Mouse (Mus musculus) mouse trophoblast stem cell (cell line): ENCODE measurements around the gene Dbx1.

Experiments
- in situ Hi-C, 2 experiments: fragments of 300-500 bp; cut with MseI, MboI; formaldehyde crosslinking; loops; 2 replicates in 1 of 2; 3 replicates in 1 of 2; pipeline ENCODE4 v1.15.1; 2025

Gene Dbx1

GRCm38 (mm10) chr7:49636491-49637115 is at the start of gene Dbx1:
Gene Dbx1 (minus strand): TSS chr7:49636849.
- in situ Hi-C loops: no loop called here

- in situ Hi-C loops: no loop called here
These were observed 42.3 kb upstream of the Dbx1 start for GRCm38 (mm10) chr7:49678826-49679377.

DNA sequence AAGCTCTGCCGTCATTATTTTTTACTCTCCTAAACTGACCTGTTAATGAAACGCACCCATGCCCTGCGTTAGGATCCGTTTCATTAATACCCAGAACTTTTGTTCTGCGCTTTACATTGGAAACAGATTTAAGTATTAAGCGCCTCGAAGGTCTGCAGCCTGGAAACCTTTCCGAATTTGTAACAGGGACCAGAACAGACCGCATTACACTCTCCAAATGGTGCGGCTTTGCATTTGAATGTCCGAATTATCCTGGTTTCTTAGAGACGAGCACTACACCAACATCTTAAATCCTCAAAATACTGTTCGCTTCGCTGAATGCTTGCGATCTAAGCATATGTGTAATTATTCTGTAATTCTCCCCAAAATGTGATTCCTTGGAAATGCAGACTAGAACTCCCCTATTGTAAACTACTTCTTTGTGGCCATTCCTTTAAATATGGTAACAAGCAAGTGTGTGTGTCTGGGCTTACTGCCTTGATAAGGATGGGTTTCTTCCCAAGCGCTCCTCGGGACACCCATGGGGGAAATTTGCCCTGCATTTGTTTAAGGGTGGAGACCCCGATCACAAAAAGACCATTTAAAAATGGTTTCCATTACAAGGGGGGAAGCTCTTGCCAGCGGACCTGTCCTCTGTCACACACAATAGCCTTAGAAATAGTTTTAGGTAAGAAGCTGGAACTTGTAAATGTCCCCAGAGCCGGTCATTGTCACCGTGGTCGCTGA is 41.6 kb upstream of the Dbx1 start:
- in situ Hi-C loops: no loop called here

GRCm38 (mm10) chr7:49677166-49677565 is 40.5 kb upstream of the Dbx1 start:
- in situ Hi-C loops: no loop called here

GRCm38 (mm10) chr7:49676627-49677026 is 40.0 kb upstream of the Dbx1 start:
- in situ Hi-C loops: no loop called here

DNA sequence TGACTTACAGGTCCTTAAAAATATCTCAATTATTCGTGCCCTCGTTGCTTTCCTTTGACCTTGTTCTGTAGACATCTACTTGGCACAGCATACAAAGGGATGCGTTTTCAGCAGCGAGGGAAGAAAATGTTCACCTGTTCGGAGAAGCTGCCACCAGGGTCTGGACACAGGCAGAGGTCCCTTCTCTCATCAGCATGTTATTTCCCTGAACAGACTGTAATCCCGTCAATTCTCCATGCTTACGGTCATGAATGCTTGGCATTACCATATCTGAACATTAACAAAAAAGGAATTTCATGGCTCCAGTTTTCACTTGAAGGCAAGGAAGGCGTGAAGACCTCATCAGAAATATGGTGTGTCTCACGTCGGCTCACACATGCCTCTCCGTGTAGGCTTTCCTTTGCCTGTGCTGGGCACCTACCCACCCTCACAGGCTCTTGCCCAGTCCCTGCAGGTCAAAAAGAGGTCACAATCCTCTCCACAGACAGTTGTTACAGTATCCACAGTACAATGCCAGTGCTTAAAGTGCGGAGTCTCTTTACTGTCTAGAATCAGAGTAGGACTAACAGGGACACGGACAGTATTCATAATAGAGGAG is 31.7 kb upstream of the Dbx1 start:
- in situ Hi-C loops: no loop called here

DNA sequence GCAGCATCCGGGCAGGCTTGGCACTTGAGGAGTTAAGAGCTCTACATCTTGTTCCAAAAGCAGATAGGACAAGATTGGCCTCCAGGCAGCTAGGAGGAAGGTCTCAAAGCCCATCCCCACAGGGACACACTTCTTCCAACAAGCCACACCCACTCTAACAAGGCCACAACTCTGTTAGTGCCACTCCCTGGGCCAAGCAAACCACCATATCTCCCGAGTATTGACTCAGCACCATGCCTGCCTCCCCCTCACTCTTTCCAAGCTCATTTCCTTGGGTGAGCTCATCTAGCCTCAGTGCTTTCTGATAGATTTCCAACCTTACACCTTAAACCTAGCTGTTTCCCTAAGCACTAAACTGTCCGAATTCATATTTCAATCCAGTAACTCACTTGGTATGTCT is 26.9 kb upstream of the Dbx1 start:
- in situ Hi-C loops: no loop called here

GRCm38 (mm10) chr7:49662492-49663026 is 25.9 kb upstream of the Dbx1 start:
- in situ Hi-C loops: no loop called here

- in situ Hi-C loops: no loop called here
These were observed 25.3 kb upstream of the Dbx1 start for GRCm38 (mm10) chr7:49661811-49662491.

GRCm38 (mm10) chr7:49640709-49641305 is 4.2 kb upstream of the Dbx1 start:
- in situ Hi-C loops: no loop called here

- in situ Hi-C loops: no loop called here
These were observed 3.4 kb upstream of the Dbx1 start for GRCm38 (mm10) chr7:49639864-49640708.

DNA sequence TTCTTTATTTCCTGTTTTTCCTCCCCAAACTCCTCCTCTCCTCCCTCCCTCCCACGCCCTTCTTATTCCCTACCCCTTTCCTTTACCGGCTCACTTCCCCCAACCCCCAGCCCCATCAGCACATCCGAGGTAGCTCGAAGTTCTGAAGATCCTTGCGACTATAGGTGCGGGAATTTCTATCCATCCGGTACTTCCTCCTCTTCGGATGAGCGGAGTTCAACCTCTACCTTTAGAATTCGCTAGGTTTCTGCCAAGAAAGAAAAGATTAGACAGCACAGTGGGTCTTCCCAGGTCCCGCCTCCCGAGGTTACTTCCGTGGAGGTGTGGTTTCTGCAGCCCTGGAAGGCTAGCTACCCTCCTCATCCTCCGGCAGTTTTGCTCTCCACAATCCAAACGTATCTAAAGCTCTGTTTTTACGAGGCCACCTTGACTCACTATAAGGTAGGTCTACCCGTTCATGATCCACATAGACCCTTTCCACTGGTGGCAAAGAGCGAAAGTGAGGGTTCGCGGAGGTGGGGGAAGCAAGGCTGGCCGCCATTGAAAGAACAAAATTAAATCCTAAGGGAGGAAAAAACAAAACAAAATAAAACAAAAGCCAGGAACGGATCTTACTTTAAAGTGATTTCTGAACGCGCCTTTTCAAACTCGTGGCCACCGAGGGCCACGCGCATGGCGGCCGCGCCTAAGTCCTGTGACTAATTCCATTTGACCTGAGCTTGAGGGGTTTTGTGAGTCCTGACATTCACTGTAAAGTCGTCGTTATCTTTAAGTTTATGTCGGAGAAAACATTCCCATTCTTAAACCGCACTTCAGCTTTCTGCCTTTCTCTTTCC is 2.5 kb upstream of the Dbx1 start:
- in situ Hi-C loops: no loop called here

GRCm38 (mm10) chr7:49637851-49638663 is 1.4 kb upstream of the Dbx1 start:
- in situ Hi-C loops: no loop called here

DNA sequence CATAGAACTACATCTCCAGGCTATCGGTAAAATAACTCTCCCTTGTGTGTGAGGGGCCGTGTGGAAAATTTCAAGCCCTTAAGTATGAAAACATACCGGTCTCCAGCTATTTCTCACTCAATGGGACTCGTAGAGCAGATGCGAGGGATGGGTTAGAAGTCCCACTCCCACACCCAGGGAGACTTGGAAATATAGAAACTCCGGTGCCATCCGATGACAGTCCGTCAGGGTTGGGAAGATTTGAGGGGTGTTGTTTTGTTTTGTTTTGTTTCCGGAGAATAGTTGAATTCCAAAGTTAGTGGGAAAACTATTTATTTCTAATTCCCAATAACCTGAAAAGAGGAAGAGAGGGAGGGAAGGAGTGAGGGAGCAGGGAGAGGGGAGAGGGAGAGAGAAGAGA is 632 bp upstream of the Dbx1 start:
- in situ Hi-C loops: no loop called here

DNA sequence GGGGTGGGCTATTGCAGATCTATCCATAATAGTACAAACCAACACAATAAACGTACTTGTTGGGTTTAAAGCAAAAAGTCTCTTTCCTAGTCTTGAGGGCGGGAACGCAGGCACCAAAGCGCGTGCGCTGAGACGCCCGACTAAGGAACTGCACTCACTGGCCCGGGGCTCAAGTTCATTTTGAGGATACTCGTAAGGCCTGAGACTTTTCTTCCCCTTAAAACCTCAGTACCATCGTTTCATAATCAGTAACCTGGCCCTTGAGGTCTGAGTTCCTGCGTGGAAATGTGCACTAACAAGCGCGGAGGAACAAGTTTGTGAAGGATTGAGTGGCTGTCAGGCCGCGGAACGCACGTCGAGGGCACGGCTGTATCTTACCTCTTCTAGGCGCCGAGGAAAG is 678 bp downstream of the Dbx1 start:
- in situ Hi-C loops: no loop called here

GRCm38 (mm10) chr7:49635074-49635621 is 1.5 kb downstream of the Dbx1 start:
- in situ Hi-C loops: no loop called here

- in situ Hi-C loops: no loop called here
These were observed 2.2 kb downstream of the Dbx1 start for GRCm38 (mm10) chr7:49634291-49635073.
